Mouse (Mus musculus) kidney, adult 8-10 months (tissue): ENCODE measurements around the gene Ints4.

Experiments used
- DNase-seq, 2 experiments: peaks; one replicate each; pipeline ENCODE4 v3.0.0; 2022

Gene Ints4

DNA sequence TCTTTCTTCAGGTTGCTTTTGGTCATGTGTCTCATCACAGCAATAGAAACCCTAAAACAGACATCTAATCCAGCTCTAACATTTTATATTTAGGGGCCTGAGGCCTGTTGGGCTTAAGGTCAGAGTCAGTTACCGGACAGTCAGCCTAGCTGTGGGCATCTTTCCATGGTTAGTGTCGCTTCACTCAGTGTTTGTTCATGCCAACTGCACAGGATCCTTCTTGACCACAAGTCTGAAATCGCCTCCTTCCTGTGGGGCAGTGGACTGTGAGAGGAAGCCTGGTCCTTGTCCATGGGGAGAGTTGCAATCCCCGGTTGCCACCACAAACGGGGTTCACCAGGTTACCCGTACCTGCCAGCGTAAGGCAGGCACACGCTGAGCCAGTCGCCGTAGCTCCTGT, 68.5 kb downstream of the Ints4 start:
- no peak for DNase-seq

DNA sequence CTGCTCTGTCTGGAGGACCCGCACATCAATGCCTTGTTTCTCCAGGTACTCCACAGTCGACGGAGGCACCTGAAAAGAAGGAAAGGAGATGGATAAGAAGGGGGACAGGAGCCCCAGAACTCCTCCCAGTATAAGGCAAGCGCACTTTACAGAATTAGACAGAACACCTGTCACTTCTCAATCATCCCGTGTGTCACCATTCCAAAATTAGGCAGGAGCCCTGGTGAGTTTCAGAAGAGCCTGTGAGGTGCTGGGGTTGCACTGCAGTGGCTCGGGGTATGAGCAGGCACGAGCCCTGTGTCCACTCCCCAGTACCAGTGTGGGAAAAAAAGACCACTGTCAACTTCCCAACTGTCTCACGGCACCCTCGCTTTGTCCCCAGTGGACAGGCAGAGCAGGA, 69.9 kb downstream of the Ints4 start:
- no peak for DNase-seq

DNA sequence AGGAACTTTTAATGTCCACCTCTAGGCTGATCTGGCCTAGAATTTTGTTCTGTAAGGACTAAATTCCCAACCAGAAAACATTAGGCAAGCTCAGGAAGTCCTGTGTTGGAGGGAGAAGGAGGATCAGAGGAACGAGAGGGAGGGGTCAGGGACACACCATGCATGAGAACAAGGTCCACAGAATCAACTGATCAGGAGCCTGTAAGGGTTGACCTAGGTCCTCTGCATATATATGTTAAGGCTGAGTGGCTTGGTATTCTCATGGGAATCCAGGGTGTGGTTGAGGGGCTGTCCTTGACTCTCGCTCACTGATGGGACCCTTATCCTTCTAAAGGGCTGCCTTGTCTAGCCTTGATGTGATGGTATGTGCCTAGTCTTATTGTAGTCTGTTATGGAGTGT, 82.8 kb downstream of the Ints4 start:
- DNase-seq: no peak

GRCm38 (mm10) chr7:97569372-97569771, 88.6 kb downstream of the Ints4 start:
- no peak for DNase-seq

DNA sequence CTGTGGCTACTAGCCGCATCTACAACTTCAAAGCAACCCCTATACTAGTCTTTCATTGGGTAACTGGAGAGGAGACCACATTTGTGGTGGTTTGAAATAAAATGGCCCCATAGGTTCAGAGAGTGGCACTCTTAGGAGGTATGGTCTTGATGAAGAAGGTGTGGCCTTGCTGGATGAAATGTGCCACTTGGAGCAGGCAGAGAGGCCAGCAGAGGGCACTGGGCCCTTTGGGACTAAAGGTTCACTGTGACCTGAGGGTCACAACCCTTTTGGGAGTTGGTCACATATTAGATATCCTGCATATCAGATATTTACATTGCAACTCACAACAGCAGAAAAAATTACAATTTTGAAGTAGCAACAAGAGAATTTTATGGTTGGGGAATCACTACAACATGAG, 89.6 kb downstream of the Ints4 start:
- DNase-seq: peak in 1 of 2 experiments; percentile 17

GRCm38 (mm10) chr7:97578361-97579066, 97.8 kb downstream of the Ints4 start:
- DNase-seq: peak; percentile 34 to 41

DNA sequence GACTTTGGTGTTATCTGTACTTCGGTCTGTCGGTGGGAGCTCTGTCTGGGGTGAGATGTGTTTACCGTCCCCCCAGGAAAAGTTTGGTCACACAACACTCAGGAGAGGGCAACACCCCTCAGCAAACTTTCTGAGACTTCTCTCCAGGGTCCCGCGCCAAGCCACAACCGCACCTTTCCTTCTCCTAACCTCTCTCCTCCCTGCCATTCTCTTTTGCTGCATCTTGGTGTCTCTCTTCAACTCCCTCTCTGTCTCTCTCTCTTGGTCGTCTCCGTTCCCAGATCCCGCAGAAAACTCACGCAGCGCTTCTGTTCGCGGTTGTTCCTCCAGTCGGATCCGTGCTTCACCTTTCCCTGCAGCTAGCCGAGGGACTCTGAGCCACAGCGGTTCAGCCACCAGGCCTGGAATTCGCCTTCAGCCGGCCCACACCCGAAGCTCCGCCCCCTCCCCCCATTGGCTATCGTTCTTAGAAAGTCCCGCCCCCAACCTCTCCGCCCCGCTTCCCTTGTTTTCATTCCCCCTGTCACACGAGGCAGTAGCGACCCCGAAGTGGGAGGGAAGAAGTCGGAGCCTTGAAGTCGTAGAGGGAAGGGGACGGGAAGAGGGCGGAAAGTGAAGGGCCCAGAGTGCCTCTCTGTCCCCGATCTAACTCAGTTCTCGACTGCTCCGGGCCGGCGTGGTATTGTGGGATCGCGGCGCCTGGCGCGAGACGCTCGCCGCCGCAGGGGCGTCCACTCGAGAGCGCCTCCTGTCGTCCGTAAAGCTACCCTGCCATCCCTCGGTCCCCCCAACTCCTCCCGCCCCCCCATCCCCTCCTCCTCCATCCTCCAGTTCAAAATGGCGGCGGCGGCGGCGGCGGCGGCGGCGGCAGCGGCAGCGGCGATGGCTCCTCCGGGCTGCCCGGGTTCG, 98.6 kb downstream of the Ints4 start, which contains the start of the genes Aamdc and Rsf1:
Gene Aamdc, minus strand, starts transcription at position 431 of the 909 bp plus-strand sequence.
Gene Rsf1, plus strand, starts transcription at position 823 of the 909 bp plus-strand sequence.
- DNase-seq: peak; percentile 95 to 97

DNA sequence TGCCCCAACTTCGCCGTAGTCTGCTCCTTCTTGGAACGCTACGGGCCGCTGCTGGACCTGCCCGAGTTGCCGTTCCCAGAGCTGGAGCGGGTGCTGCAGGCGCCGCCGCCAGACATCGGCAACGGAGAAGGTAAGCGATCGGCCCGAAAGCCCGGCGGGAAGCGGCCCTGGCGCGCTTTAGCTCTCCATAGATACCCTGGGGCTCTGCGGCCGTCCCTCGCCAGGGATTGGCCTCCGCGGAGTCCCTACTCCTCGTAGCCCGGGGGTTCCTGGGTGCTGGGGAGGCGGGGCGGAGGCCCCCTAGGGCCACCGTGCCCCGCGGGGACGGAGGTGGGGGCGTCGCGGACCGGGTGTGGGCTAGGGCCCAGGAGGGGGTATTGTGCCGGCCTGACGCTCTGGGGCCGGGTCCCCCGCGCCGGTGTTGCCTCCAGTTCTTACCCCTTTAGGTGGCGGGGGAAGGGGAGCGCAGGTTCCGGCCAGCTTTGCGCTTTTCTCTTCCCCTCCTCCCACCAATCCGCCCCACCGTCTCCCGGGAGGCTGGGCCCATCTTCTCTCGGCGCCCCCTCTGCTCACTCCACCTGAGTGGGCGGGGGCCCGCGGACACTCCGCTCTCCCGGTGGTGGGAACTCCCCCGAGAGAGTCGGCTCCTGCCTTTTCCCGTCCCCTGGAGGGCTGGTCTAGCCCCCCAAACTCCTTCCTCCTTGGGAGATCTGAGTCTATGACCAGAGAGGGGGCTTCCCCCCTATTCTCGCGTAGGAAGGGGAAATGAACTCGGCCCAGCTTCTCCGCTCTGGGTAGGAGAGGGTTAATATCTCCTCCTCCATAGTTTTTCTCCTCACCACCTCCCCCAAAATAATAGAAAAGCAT, 99.5 kb downstream of the Ints4 start:
- DNase-seq: peak; percentile 33 to 40

DNA sequence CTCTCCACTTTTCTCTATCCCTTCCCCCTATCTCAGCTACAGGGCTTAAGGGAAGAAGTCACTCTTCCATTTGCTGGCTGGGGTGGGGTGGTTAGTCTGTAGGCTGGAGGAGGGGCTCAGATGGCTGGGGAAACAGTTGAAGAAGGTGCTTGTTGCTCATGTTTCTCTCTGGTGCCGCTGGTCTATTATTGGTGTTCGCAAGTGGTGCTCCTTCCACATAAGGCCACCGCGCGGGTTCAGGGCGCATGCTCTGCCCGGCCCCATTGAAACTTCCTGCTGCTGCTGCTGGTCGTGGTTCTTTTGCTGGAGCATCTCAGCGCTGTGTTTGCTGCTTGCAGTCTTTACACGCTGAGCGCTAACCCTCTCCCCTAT, 100.1 kb downstream of the Ints4 start:
- DNase-seq: peak; percentile 81 to 88

DNA sequence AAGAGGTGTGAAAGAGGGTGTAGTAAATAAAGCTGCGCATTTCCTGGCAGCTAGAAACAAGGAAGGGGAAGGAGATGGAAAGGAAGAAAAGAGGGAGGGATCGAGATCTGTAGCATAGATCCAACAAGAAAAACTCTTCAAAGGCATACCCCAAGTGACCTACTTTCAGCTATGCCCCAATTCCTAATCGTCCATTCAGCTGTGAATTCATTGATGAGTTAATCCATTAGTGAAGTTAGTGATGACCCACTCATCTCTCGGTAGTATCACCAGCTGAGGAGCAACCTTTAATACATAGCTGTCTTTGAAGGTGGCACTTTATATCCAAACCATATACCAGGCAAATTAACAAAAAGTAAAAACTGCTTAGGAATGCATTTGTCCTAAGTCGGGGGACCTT, 107.8 kb downstream of the Ints4 start:
- no peak for DNase-seq

- no peak for DNase-seq
Observed at GRCm38 (mm10) chr7:97590488-97590887, 109.7 kb downstream of the Ints4 start.
